Mouse (Mus musculus) CH12.LX (cell line): ENCODE measurements around the gene Gpr146. TPM values are rescaled to one million over a fixed set of nuclear protein-coding genes. Genes with fewer than 3 reads are reported as not detected.

Experiments used
- DNase-seq: peaks from one replicate; pipeline ENCODE4 v3.0.0-alpha.2; 2013; ENCODE audit errors: extremely low read depth
- H3K27ac ChIP-seq: 2 replicates; pipeline ENCODE4 v1.5.1; 2012; ENCODE audit warnings: low read depth, mild to moderate bottlenecking, control low read depth, moderate library complexity; ENCODE audit not compliant: insufficient read depth
- H3K27me3 ChIP-seq: replicated peaks from 2 replicates; pipeline ENCODE3; 2012; ENCODE audit warnings: inconsistent platforms
- H3K36me3 ChIP-seq, 2 experiments: replicated peaks in 1 of 2; 2 replicates each; pipeline versions ENCODE3 to v1.6.1; 2012; ENCODE audit warnings: inconsistent platforms in 1 of 2, low read length in 1 of 2, mild to moderate bottlenecking in 1 of 2, mixed read lengths in 1 of 2, moderate library complexity in 1 of 2; ENCODE audit not compliant: control insufficient read depth in 1 of 2, insufficient read depth in 1 of 2
- H3K4me1 ChIP-seq, 2 experiments: 2 replicates each; pipeline ENCODE4 v1.6.1; 2012; ENCODE audit warnings: inconsistent platforms in 1 of 2, moderate library complexity in 1 of 2; ENCODE audit not compliant: insufficient read depth in 2 of 2, control insufficient read depth in 1 of 2
- H3K4me2 ChIP-seq: 2 replicates; pipeline ENCODE4 v1.6.1; 2012; ENCODE audit warnings: low read depth, mild to moderate bottlenecking, control low read depth; ENCODE audit not compliant: poor library complexity, insufficient read depth, severe bottlenecking
- H3K4me3 ChIP-seq, 3 experiments: fragments of 150-350 bp in 1 of 3; sonication (generic) in 1 of 3; replicated peaks in 1 of 3; 2 replicates each; pipeline versions ENCODE3 to v1.5.1; 2011 to 2012; ENCODE audit warnings: low read depth in 2 of 3, low read length in 2 of 3, mild to moderate bottlenecking in 2 of 3, moderate library complexity in 2 of 3, control low read depth in 1 of 3, improper control_type of control experiment in 1 of 3, inconsistent platforms in 1 of 3, mixed read lengths in 1 of 3; ENCODE audit not compliant: poor library complexity in 1 of 3
- H3K79me2 ChIP-seq: replicated peaks from 2 replicates; pipeline ENCODE4 v1.6.1; 2012; ENCODE audit warnings: mild to moderate bottlenecking, moderate library complexity; ENCODE audit not compliant: control insufficient read depth, poor library complexity, insufficient read depth, severe bottlenecking; ENCODE audit errors: extremely low read depth
- H3K9ac ChIP-seq: 2 replicates; pipeline ENCODE4 v1.6.1; 2012; ENCODE audit warnings: low read depth, mild to moderate bottlenecking, control low read depth, moderate library complexity; ENCODE audit not compliant: insufficient read depth
- H3K9me3 ChIP-seq: replicated peaks from 2 replicates; pipeline ENCODE3; 2012; ENCODE audit warnings: low read length, inconsistent platforms, mixed read lengths
- CHD2 ChIP-seq: IDR thresholded peaks from 2 replicates; pipeline ENCODE4 v1.6.1; 2011; ENCODE audit warnings: low read length, improper control_type of control experiment
- E2F4 ChIP-seq: IDR thresholded peaks from 2 replicates; pipeline ENCODE4 v1.6.1; 2011; ENCODE audit warnings: low read depth, low read length, improper control_type of control experiment; ENCODE audit not compliant: insufficient replicate concordance
- ELF1 ChIP-seq: IDR thresholded peaks from 2 replicates; pipeline ENCODE4 v1.6.1; 2014; ENCODE audit warnings: low read depth, mild to moderate bottlenecking, inconsistent platforms, low read length, improper control_type of control experiment
- ETS1 ChIP-seq: conservative IDR thresholded peaks from 2 replicates; pipeline ENCODE4 v1.6.1; 2012; ENCODE audit warnings: low read depth, mild to moderate bottlenecking, inconsistent platforms, low read length, improper control_type of control experiment, moderate library complexity
- GABPA ChIP-seq: IDR thresholded peaks from 2 replicates; pipeline ENCODE4 v1.6.1; 2012; ENCODE audit warnings: low read depth, low read length, improper control_type of control experiment, inconsistent platforms; ENCODE audit not compliant: insufficient replicate concordance
- IRF4 ChIP-seq: IDR thresholded peaks from 2 replicates; pipeline ENCODE4 v1.6.1; 2014; ENCODE audit warnings: low read depth, mild to moderate bottlenecking, inconsistent platforms, low read length, improper control_type of control experiment
- JUN ChIP-seq: IDR thresholded peaks from 2 replicates; pipeline ENCODE4 v1.6.1; 2011; ENCODE audit warnings: low read depth, mild to moderate bottlenecking, low read length, improper control_type of control experiment, moderate library complexity; ENCODE audit not compliant: insufficient read depth
- JUND ChIP-seq: conservative IDR thresholded peaks from 2 replicates; pipeline ENCODE4 v1.6.1; 2011; ENCODE audit warnings: low read depth, low read length, improper control_type of control experiment
- KAT2A ChIP-seq: IDR thresholded peaks from 2 replicates; pipeline ENCODE4 v1.6.1; 2012; ENCODE audit warnings: low read length, improper control_type of control experiment, inconsistent platforms; ENCODE audit not compliant: insufficient replicate concordance
- MAZ ChIP-seq: IDR thresholded peaks from 2 replicates; pipeline ENCODE4 v1.6.1; 2012; ENCODE audit warnings: low read depth, mild to moderate bottlenecking, inconsistent platforms, low read length, improper control_type of control experiment, moderate library complexity
- MXI1 ChIP-seq: IDR thresholded peaks from 2 replicates; pipeline ENCODE4 v1.6.1; 2011; ENCODE audit warnings: mild to moderate bottlenecking, low read depth, low read length, improper control_type of control experiment
- NELFE ChIP-seq: IDR thresholded peaks from 2 replicates; pipeline ENCODE4 v1.6.1; 2011; ENCODE audit warnings: low read depth, low read length, improper control_type of control experiment
- PAX5 ChIP-seq: IDR thresholded peaks from 2 replicates; pipeline ENCODE4 v1.6.1; 2012; ENCODE audit warnings: low read length, inconsistent platforms, mixed read lengths
- POLR2A ChIP-seq: IDR thresholded peaks from 2 replicates; pipeline ENCODE4 v1.6.1; 2011; ENCODE audit warnings: low read depth, mild to moderate bottlenecking, improper control_type of control experiment, low read length
- POLR2AphosphoS2 ChIP-seq: IDR thresholded peaks from 2 replicates; pipeline ENCODE4 v1.6.1; 2011; ENCODE audit warnings: low read depth, low read length, improper control_type of control experiment
- RAD21 ChIP-seq: IDR thresholded peaks from 2 replicates; pipeline ENCODE4 v1.6.1; 2011; ENCODE audit warnings: low read depth, mild to moderate bottlenecking, low read length, improper control_type of control experiment, moderate library complexity
- RCOR1 ChIP-seq: conservative IDR thresholded peaks from 2 replicates; pipeline ENCODE4 v1.6.1; 2012; ENCODE audit warnings: low read depth, mild to moderate bottlenecking, inconsistent platforms, low read length, improper control_type of control experiment
- SIN3A ChIP-seq: IDR thresholded peaks from 2 replicates; pipeline ENCODE4 v1.6.1; 2012; ENCODE audit warnings: low read length, improper control_type of control experiment, inconsistent platforms
- TBP ChIP-seq: conservative IDR thresholded peaks from 2 replicates; pipeline ENCODE4 v1.6.1; 2011; ENCODE audit warnings: low read depth, low read length, improper control_type of control experiment
- USF1 ChIP-seq: IDR thresholded peaks from 2 replicates; pipeline ENCODE4 v1.6.1; 2014; ENCODE audit warnings: low read depth, mild to moderate bottlenecking, inconsistent platforms, low read length, improper control_type of control experiment
- USF2 ChIP-seq: conservative IDR thresholded peaks from 2 replicates; pipeline ENCODE4 v1.6.1; 2011; ENCODE audit warnings: low read depth, low read length, improper control_type of control experiment
- ZKSCAN1 ChIP-seq: IDR thresholded peaks from 2 replicates; pipeline ENCODE4 v1.6.1; 2012; ENCODE audit warnings: low read depth, inconsistent platforms, low read length, improper control_type of control experiment, borderline replicate concordance
- dilution Hi-C: fragments of 300-500 bp; cut with MboI; formaldehyde crosslinking; loops from 2 replicates; pipeline ENCODE4 v1.14.3; 2020; ENCODE audit warnings: low sequenced_read_pairs; ENCODE audit not compliant: extremely low pct_unique_long_range_greater_than_20kb, extremely low pct_ligation_motif_present
- in situ Hi-C: fragments of 300-500 bp; cut with MboI; formaldehyde crosslinking; loops from 3 replicates; pipeline ENCODE4 v1.14.3; 2019; ENCODE audit warnings: low sequenced_read_pairs, low pct_ligation_motif_present, low pct_unique_long_range_greater_than_20kb, mixed read lengths
- polyA plus RNA-seq: library from polyadenylated mRNA; unstranded; fragments of >175 nt; gene quantifications from 2 replicates; pipeline ENCODE4 v1.2.1, GENCODE M21; 2012; ENCODE audit warnings: low read depth; ENCODE audit not compliant: insufficient read length
- total RNA-seq, 2 experiments: library from RNA; depleted of rRNA; stranded (reverse); fragments of 300-350 nt in 1 of 2; fragments of >200 nt in 1 of 2; gene quantifications; 2 replicates each; pipeline ENCODE4 v1.2.3; 2012 to 2014

Gpr146 gene
- total and polyA plus RNA-seq, 3 experiments = 0.13 TPM; not detected in 2

DNA sequence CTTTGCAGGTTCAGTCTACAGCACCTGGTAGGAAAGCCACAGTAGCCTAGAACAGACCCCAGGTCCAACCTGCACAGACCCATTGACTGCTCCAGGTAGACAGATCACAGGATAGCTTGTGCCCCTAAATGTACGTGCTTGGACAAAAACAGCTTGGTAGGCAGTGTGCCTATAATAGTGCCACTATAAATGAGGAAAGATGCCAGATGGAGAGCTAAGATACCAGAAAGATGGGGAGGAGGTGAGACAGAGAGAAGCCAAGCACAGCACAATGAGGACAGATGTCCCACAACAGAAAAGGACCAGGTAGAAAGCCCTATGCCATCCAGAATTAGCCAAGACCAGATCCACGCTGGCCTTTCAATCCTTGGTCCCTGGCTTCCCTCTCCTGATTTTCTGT is 24.6 kb downstream of the Gpr146 start:
- Histone ChIP-seq H3K4me1 (peaks cover 14 to 58% of the 10 kb centered on the region in 2 experiments), H3K36me3 (peaks cover 0 to 58% of the 10 kb centered on the region in 2 experiments), H3K27ac (no peak overlapping the region), H3K79me2 (no peaks in the 10 kb centered on the region), H3K9ac (no peak overlapping the region), H3K4me2 (no peak overlapping the region), H3K4me3 (no peak overlapping the region), H3K27me3 (no peaks in the 10 kb centered on the region), H3K9me3 (no peaks in the 10 kb centered on the region)
- dilution Hi-C loops = no loop called here
- DNase-seq = no peak
- no peak for TF ChIP-seq JUND
- no peak for TF ChIP-seq SIN3A
- no peak for TF ChIP-seq USF2
- no peak for TF ChIP-seq GABPA
- TF ChIP-seq IRF4 = no peak
- TF ChIP-seq RCOR1 = no peak
- TF ChIP-seq RAD21 = no peak
- TF ChIP-seq POLR2A = no peak
- TF ChIP-seq ELF1 = no peak
- no peak for TF ChIP-seq MAZ
- no peak for TF ChIP-seq E2F4
- in situ Hi-C loops = no loop called here

DNA sequence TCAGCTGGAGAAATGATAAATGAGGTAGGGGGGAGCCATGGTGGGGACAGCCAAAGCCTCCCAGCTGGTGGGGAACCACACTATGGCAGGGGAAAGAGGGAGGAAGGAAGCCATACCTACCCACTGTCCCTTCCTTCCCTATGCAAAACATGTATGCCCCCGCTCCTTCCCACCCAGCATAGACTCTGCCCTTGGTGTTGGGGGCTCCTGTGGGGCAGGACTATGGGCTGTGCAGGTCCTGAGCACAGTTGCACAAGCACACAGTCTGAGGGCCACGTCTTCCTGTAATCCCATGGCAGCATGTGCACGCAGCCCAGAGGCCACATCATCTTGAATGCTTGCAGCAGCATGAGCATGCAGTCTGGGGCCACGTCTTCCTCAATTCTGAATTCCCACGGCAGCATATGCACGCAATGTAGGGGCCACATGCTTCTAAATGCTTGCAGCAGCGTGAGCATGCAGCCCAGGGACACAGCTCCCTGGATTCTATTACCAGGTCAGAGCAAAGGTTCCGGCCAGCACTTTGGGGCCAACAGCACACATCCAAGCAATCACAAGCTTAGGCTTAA is 26.3 kb downstream of the Gpr146 start:
- H3K9me3 ChIP-seq = no peaks in the 10 kb centered on the region
- dilution Hi-C loops (no loop called here), in situ Hi-C loops (no loop called here)
- DNase-seq = no peak
- no peak overlapping the region for H3K4me3 ChIP-seq
- peaks cover 12 to 58% of the 10 kb centered on the region in 2 experiments for H3K4me1 ChIP-seq
- H3K36me3 ChIP-seq = peaks cover 0 to 60% of the 10 kb centered on the region in 2 experiments
- H3K79me2 ChIP-seq = no peaks in the 10 kb centered on the region
- no peak for TF ChIP-seq POLR2A
- TF ChIP-seq RCOR1 = no peak
- no peak for TF ChIP-seq IRF4
- no peak for TF ChIP-seq SIN3A
- TF ChIP-seq E2F4 = no peak
- no peak for TF ChIP-seq PAX5
- no peak for TF ChIP-seq CHD2
- no peak for TF ChIP-seq KAT2A
- no peak for TF ChIP-seq NELFE
- TF ChIP-seq ZKSCAN1 = no peak
- no peak for TF ChIP-seq USF1
- no peak for TF ChIP-seq ETS1
- no peak for TF ChIP-seq MAZ
- no peak for TF ChIP-seq POLR2AphosphoS2
- no peak for TF ChIP-seq TBP
- no peak for TF ChIP-seq JUN
- TF ChIP-seq MXI1 = no peak
- H3K27me3 ChIP-seq = no peaks in the 10 kb centered on the region
- H3K27ac ChIP-seq = no peak overlapping the region
- H3K4me2 ChIP-seq = no peak overlapping the region
- no peak overlapping the region for H3K9ac ChIP-seq
